Mouse (Mus musculus) urinary bladder, postnatal 25 days (tissue): ENCODE results near the gene Tmprss9.
"Not testable (repeated sequence)": the region's sequence is repeated elsewhere in the genome, so short reads cannot be mapped to it uniquely, and the experiment has no call there.

Source experiments
- DNase-seq: peaks from one replicate; pipeline ENCODE4 v3.0.0; 2022; ENCODE audit warnings: low spot score

Tmprss9 gene

GRCm38 (mm10) chr10:80871581-80871980, at the start of gene Tmprss9:
Gene Tmprss9 (plus strand): TSS chr10:80871848.
- DNase-seq: no peak

- no peak for DNase-seq
Observed at GRCm38 (mm10) chr10:80821991-80822390, 49.7 kb upstream of the Tmprss9 start.

GRCm38 (mm10) chr10:80822528-80822927, 49.1 kb upstream of the Tmprss9 start:
- no peak for DNase-seq

GRCm38 (mm10) chr10:80823316-80823715, 48.3 kb upstream of the Tmprss9 start:
- DNase-seq: no peak

- no peak for DNase-seq
Observed at GRCm38 (mm10) chr10:80823847-80824643, 47.6 kb upstream of the Tmprss9 start.

GRCm38 (mm10) chr10:80824827-80825226, 46.8 kb upstream of the Tmprss9 start:
- no peak for DNase-seq

GRCm38 (mm10) chr10:80826151-80827062, 45.2 kb upstream of the Tmprss9 start, which contains the start of gene Oaz1:
Gene Oaz1 (plus strand): TSS chr10:80826656.
- peak; percentile 98 for DNase-seq

GRCm38 (mm10) chr10:80827063-80827869, 44.4 kb upstream of the Tmprss9 start:
- no peak for DNase-seq

GRCm38 (mm10) chr10:80827870-80828420, 43.7 kb upstream of the Tmprss9 start:
- no peak for DNase-seq

- DNase-seq: not testable (repeated sequence)
Observed at GRCm38 (mm10) chr10:80828587-80828986, 43.1 kb upstream of the Tmprss9 start.

- DNase-seq: no peak
Observed at GRCm38 (mm10) chr10:80829359-80830278, 42.0 kb upstream of the Tmprss9 start.

- no peak for DNase-seq
Observed at GRCm38 (mm10) chr10:80831136-80831535, 40.5 kb upstream of the Tmprss9 start.

GRCm38 (mm10) chr10:80832818-80833217, 38.8 kb upstream of the Tmprss9 start:
- DNase-seq: no peak

- DNase-seq: no peak
Observed at GRCm38 (mm10) chr10:80835617-80836016, 36.0 kb upstream of the Tmprss9 start.

- DNase-seq: no peak
Observed at GRCm38 (mm10) chr10:80836949-80837379, 34.7 kb upstream of the Tmprss9 start.

- DNase-seq: no peak
Observed at GRCm38 (mm10) chr10:80837827-80838226, 33.8 kb upstream of the Tmprss9 start.

- no peak for DNase-seq
Observed at GRCm38 (mm10) chr10:80838346-80838912, 33.2 kb upstream of the Tmprss9 start.

- DNase-seq: no peak
Observed at GRCm38 (mm10) chr10:80839848-80840247, 31.8 kb upstream of the Tmprss9 start.

GRCm38 (mm10) chr10:80841685-80842084, 30.0 kb upstream of the Tmprss9 start:
- DNase-seq: no peak

- DNase-seq: no peak
Observed at GRCm38 (mm10) chr10:80842334-80842733, 29.3 kb upstream of the Tmprss9 start.
